Mouse (Mus musculus) spleen, postnatal 4 days (tissue): Measurements from ENCODE around the gene Boc.

ENCODE experiments used
- DNase-seq, 2 experiments: peaks; one replicate each; pipeline ENCODE4 v3.0.0; 2022; ENCODE audit warnings: low spot score in 2 of 2

The Boc gene

DNA sequence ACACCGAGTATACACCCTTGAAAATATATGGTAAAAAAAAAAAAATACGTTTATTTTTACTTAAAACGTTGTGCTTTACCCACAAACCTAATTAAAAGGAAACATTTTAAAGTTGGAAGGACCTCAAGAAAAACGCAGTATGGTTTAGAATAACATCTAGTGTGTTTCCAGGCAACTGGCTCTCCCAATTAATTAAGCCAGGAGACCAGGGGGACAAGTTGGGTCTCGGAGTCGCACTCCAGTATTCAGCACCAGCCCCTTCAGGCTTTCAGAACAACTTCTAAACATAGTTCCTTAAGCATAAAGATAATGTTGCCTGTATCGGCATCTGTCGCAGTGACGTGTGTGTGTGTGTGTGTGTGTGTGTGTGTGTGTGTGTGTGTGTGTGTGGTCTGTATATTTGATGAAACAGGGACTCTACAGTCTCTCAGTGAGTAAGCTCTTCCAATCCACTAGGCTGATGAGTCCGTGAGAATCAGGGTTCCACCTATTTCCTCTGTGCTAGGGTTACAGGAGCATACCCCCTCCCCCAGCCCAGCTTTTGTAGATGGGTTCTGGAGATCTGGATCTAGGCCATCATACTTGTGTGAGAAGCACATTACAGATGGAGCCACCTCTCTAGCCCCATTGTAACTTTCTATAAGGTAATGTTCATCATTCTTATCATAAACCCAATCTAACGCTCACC lies 31.3 kb downstream of the Boc start:
- DNase-seq: no peak

DNA sequence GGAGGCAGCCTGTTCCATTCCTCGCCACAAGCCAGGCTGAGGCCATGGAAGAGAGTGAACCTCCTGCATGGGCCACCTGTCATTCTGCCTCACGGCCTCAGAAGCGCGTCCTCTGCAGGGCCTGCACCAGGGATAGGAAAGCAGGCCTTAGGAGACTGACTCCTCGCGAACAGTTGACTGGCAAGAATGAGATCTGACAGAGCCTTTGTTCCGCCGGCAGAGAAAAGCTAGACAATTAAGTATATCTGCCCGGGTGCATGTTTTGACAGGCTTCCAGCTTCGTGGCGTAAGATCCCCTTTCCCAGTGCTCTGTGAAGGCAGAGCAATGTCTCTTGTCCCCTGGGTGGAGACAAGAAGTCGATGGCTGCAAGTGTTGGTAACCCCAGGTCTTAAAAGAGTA lies 32.0 kb downstream of the Boc start:
- no peak for DNase-seq

DNA sequence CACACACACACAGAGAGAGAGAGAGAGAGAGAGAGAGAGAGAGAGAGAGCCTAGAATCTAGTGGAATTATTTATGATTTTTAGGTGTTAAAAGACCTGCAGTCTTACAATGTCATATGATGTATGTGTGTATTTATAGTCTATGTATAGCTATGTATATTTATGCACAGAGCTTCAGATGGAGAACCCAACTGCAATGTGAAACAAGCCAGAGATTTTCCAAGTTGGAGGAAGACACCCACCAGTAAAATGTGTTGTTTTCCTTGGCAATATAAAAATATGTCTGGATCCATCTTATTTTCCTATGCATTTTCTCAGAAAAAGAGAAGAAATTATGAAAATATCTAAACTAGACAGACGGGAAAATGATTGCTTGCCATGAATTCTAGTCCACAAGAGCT lies 32.7 kb downstream of the Boc start:
- DNase-seq: no peak

DNA sequence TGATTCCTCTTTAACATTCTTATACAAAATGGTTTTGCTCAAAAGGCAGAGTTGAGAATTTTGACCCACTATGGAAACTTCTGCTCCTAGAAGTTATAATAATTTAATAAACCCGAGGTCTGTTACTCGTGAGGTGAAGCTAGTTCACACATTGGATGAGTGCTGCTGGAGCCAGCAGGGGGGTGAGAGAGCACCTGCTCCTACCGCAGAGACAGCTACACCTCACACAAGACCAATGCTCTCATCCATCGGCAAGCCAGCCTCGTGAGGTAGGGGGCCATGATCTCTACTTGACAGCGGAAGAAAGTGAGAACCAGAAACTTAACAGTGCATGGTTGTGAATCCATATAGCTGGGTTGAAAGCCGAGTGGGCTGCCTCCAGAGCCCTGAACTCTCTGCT lies 35.1 kb downstream of the Boc start:
- DNase-seq: no peak

DNA sequence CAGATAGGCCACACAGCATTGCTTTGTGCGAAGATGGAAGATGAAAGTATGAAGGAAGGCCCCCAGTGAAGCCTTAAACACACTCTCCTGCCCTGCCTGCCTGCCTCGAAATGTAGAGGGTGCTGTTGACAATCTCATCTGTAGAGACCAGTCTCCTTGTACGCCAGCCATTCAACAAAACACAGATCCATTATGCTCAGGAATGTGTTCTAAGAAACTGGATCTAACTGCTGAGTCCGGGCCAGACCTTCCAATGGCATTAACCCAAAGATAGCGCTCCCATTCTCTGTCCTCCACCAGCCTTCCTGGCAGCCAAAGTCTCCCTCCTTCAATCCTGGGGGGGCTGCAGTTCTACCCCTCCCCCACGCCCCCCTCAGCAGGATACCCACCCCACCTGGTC lies 42.2 kb downstream of the Boc start:
- no peak for DNase-seq

DNA sequence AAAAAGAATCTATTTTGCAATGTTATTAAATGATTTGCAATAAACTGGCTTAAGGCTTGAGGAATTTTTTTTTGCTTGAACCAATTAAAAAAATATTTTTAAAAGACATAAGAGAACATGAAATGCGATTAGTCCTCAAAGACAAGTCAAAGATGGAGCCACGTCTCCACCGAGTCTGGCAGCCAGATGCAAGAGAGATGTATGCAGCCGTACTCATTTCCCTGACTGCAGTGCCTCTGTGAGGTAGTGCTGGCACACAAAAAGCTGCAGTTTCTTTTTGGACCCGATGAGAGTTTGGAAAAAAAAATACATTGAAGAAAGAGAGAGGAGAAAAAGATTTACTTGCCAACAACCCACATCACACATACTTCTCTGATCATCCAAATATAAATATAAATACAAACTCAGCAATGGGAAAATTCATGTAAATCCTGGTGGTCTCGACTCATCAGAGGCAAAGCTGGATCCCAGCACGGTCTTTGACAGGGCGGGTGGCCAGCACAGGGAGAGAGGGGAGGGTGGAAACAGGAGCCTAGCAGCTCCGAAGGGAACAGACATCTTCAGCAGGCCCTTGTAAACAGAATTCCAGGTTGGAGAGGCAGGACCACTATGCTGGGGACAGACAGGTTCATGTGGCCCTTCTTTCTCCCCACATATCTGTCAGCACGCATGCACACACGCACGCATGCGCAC lies 48.0 kb downstream of the Boc start:
- no peak for DNase-seq

DNA sequence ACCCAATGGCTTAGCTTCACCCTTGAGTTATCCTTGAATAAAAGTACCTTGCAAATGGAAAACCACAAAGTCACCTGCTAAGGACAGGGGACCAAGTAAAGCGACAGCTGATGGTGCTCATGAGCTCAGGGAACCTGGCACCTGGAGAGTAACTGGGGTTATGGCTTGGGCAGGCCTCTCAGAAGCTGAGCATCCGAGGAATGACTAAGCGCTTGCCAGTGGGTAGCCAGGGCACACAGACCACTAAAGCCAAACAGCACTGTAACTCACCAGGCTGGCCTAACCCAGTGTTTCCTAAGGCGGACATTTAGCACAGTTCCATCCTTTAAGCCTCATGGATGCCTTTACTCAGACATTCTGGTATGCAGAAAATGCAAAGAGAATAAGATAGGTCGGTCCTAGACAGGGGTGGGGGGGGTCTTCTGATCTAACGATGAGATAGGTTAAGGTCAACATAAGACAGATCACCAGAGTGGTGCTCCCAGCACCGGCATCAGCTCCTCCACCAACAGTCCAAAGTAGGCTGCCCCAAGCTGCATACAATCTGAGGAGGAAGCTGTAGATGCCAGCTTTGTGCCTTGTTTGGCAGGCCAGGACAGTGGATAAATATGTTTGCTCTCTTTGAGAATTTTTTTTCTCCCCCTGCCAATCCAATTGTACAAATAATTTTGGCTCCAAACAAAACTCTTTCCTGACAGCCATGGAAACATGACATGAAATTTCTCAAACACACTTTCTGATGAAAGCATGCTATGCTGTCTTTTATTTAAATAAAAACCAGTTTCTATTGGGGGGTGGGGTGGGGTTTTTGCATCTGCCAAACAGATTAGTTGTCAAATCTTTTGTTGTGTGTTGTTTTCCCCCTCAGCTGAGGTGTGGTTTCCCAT lies 49.0 kb downstream of the Boc start:
- DNase-seq: no peak

DNA sequence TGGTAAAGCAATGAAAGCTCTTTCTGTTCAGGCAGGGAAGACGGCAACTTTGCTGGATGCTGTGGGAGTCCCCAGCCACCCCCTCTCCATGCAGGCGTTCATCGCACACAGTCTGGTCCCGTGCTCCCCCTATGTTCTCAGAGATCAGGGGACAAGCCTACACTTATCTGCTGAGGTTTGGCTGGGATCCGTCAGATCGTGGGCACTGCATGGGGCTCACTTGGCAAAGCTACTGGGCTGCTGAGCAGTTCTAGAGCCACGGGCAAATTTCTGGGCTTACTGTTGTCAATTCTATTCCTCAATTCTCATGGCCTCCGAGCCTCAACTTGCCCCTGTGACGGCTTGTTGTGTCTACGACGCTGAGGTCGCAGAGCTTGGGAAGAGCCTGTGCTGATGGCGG lies 49.9 kb downstream of the Boc start:
- DNase-seq: no peak

DNA sequence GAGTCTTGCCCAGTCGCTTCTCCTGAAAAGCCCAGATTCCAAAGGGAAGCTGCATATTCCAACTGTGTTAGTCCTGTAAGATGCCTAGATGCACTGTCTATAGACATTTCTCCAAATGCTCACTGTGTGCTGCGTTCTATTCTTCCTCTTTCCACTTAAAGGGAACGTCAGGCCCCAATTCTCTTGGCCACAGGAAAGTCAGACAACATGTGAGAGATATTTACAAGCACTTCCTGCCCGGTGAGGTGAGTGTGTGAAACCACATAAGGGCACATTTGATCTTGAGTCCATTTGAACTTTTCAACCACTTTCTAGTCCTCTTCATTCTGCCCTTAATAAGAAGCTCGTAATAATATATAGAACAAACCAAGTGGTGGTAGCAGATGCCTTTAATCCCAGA lies 50.7 kb downstream of the Boc start:
- DNase-seq: no peak

DNA sequence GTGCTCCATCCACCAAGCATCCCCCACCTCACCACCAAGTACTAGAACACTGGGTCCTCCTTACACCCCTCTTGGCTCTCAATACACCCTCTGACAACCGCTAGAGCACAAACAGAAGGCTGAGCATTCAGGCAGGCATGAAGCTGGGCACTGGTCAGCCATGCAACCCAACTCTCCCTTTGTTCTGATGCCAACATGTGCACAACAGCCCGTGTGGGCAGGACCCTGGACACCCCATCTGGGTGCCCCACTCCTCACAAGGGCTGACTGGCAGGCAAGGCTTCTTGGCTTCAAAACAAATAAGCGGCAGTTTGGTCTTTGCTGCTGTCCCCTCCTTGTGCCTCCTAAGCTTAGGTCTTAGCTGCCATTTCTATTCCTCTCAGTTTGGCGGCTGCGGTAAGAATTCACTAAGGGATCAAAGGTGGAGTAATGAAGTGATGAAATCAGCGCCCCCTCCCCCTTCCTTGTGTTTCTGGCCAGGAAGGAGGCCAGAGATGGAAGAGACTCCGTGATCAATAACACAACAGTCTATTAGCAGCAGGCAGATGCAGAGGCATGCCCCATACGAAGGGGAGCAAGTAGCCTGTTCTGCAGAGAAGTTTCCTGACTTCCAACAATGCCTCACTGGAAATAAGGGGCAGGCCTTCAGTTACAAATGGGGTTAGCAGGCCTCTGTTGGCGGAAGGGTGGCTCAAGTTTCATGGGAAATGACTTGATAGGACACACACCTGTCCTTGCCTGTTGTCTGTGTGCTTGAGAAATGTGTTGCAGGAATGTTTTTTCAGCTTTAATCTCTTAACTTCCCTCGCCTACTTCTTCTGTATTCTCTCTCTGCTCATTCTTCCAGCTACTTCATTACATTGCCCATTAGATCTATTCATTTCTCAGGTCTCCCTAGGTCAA lies 51.4 kb downstream of the Boc start:
- DNase-seq: no peak

DNA sequence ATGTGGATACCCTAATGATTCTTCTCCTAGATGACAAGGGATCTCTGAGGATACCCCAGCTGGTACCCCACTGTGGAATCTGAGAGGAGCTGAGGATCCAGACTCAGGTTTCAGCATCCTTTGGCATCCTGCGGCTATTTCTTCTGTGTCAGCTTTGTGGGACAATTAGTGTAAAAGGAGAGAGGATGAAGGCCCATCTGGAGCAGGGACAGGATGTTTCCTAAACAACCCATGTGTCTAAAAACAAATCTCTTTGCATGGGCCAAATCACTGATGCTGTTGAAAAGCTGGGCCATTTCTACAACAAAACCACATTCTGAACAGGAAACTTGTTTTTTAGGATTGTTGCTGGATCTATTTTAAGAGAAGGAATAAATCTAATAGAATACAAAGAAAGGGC lies 53.5 kb downstream of the Boc start:
- no peak for DNase-seq

DNA sequence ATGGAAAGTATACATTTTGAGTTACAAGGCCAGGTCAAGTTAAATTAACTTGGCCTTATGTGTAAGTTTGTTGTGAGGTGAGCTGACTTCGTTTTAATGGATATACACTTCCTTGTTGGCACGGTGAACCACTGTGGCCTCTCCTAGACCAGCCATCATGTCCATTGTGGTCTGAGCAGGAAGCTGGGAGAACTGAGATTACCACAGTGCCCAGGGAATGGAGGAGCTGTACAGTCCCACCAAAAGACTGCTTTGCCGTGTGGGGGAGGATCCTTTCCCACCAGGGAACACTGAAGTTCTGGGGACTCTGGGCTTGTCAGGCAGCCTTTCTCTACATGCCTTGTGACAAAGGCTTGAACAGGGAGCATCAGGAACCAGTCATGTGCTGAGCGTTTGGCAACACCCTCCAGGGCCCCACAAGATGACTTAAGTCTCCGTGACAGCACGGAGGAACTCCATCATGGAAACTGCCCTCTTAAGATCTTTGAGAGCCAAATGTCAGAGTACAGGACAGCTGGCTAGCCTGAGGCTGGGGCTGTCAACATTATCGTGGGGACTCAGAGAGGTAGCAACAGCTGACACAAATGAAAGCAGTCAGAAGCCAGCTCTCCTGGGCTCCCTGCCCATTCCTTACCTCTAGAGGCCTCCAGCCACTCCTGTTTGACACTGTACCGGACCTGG lies 55.7 kb downstream of the Boc start:
- no peak for DNase-seq

DNA sequence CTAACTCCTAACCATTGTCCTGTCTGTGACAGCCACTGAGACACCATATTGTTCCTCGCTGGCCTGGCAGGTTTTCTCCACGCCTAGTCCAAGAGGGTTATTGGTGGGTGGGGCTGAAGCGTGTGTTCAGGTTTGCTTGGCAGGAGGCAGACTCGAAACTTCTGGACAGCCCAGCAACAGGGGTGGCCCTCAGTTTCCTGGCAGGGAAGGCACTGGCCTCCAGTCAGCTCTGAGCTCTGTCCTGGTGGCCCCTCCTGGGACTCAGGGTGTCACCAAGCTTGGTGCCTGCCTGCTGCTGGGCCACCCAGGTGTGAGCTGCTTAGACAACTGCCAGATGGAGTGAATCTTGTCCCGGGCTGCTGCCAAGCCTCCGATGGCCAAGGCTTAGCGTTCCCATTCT lies 56.4 kb downstream of the Boc start:
- DNase-seq: no peak

DNA sequence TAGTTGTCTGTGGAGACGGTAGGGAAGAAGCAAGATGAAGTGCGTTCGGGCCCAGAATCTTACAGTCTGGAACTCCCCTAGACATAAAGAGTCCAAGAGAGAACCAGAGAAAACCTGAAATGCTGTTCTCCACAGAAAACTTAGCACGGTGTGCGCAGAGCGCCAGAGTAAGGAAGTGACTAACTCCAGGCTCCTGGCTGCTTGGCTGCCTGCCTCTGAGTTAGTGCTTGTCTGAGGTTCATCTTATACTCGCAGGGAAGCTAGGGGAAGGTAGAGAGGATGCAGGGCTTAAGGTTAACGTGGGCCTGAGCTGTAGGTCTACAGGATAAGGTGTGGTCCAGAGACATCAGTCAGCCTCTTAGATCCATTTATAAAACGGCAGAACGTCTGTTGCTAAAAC lies 56.9 kb downstream of the Boc start:
- no peak for DNase-seq

DNA sequence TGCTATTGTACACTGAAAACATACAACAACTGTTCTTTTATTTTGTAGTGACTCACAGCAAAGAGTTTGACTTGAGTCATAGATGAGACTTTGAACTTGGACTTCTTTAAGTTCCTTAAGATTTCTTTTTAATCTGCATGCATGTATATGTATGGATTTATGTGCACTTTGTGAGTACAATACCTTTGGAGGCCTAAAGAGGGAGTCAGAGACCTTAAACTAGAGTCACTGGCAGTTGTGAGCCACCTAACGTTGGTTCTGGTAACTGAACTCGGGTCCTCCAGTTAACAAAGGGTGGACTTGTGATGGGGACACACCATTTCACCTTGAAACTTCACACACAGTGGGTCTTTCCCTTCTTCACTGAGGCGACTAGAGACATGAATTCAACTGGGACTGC lies 60.2 kb downstream of the Boc start:
- DNase-seq: no peak

DNA sequence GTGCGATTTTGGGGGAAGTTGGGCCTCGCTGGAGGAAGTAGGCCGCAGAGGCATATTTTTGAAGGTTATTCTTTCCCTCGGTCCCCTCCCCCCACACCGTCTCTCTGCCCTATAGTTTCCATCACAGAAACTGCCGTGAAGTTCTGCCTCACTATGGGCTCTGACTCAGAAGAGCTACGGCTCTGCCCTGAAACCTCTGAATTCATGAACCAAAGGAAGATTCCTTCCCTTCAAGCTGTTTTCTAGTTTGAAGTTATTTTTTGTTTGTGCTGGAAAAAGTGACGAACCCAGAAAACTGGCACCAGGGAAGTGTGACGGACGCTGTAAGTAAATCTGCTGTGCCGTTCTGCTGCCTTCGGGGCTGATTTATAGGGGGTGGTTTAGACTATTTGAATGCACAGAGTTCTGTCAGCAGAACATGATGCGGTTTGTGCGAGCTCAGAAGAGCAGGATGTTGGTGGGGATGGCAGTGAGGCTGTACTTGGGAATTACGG lies 61.7 kb downstream of the Boc start:
- DNase-seq: no peak

DNA sequence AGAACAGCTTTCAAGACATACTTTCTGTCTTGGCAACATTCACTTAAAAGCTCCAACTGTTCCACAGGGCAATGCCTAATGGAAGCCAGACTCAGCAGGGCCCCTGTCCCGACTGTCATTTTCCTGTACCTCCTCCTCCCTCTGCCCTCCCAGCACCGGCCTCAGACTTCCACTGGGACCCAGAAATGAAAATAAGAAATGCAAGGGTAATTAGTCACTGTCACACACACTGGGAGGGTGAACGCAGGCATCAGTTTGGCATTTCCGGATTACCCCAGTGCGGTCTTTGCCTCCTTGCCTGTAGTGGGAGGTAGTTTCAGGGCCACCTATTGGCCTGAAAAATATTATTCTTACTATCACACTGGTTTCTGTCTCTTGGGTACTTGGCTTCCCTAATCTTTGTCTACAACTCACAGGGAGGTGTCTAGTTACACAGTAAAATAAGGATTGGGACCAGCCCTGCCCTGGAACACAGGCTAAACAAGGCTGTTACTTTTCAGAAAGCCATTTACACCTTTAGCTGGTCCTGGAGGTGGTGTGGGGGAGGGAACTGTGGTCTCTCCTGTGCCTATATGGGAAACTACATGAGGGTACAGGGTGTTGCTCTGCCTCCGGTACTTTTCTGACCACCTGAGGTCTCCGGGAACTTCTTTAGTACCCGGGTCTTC lies 64.1 kb downstream of the Boc start:
- DNase-seq: no peak

DNA sequence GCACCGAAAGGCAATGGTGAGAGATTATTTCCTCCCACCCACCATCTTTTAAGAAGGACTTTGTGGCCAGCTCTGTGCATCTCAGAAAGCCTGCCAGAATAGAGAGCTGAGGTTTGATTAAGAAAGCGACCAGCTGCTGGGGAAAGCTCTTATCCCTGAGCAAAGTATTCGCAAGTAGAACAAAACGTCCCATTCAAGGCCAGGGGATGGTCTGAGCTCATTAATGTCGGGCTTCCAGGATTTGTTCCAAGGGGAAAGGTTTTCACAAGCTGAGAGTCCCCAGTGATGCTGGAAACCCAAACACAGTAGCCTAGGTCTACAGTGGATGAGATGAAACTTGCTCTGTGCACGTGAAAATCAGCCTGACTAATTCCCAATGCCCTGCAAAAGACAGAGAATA lies 64.8 kb downstream of the Boc start:
- no peak for DNase-seq

DNA sequence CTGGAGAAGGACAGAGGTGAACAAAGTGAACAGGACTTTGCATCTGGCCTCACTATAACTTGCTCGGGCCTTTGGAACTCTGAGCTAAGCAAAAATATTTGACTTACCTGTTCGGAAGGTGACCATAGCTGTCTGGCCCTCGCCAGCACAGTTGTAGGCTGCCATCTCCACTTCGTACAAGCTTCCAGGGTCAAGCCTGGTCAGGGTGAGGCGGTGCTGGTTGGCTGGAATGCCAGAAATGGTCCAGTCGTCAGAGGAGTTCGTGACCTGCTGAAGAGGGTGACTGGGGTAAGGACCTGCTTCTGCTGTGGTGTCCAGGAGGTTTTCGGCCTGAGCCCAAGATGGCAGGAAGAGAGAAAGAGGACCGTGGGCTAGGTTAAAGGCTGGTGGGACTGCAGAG lies 66.0 kb downstream of the Boc start:
- DNase-seq: no peak

DNA sequence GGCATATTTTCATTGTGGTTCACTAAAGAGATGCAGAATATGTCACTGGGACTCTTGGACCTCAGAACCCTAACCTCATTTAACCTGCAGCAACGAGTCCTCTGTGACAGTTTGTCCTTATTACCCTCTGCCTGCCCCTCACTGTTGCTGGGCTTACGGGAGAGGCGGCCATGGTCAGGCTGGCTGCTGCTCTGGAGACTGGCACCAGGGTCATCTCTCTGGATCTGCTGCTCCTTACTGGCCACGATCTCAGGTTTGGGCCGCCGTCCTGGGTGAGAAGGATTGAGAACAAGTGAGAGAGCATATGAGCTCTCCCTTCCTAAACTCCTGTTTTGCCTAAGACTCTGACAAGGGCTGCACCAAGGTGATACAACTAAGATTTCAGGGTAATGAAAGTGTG lies 66.5 kb downstream of the Boc start:
- no peak for DNase-seq

DNA sequence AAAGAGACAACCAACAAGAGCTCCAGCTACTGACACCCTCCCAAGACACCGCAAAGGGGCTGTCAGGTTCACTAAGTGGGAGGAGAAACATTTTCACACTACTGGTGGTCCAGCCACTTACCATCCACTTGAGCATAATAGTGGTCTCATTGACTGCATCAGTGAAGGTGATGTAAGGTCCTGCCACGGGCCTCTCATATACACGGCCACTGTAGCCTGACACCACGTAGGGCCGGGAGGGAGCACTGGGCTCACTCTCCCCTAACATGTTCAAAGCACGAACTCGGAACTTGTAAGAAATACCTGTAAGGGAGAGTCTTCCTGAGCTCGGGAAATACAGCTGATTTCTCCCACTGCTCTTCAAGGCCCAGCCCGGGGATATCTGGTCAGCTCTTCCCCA lies 67.6 kb downstream of the Boc start:
- DNase-seq: no peak
